Mouse (Mus musculus) ZHBTc4 (cell line): ENCODE data around the gene Cars2.
"Not testable (repeated sequence)": the region's sequence is repeated elsewhere in the genome, so short reads cannot be mapped to it uniquely, and the experiment has no call there.

Experiments used
- DNase-seq: peaks from one replicate; pipeline ENCODE4 v3.0.0-alpha.2; 2011; ENCODE audit warnings: low read depth, low spot score

The Cars2 gene

DNA sequence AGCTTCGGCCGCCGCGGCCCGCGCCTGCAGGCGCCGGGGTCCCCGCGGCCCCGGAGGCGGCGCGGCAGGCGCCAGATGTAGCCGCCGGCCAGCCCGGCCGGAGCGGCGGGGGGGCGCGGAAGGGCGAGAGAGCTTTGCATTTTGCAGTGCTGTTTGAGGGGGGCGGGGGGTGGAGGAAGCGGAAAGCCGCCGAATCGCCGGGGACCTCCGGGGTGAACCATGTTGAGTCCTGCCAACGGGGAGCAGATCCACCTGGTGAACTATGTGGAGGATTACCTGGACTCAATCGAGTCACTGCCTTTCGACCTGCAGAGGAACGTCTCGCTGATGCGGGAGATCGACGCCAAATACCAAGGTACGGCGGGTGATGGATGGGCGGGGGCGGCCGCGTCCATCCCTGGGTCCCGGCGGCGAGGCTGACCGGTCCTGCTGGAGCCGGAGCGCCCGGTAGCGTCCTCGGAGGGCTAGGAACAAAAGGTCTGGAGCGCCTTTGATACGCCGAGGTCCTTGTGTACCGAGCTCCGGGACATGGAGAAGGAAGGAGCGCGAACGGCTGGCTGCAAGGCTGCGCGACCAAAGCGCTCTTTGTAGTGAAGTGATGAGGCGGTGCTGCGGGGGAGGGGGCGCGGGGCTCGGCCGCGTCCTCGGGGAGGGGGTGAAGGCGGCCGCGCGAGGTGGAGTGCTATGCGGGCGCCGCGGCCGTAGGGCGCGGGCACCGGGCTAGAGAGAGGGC lies 6.3 kb upstream of the Cars2 start:
- peak; percentile 43 for DNase-seq

- peak; percentile 100 for DNase-seq
These were observed 5.4 kb upstream of the Cars2 start for GRCm38 (mm10) chr8:11555720-11556591.

- DNase-seq, result peak; percentile 99
These were observed 4.5 kb upstream of the Cars2 start, which contains the start of gene Ing1 for GRCm38 (mm10) chr8:11554799-11555719. Ing1 (plus strand) TSS chr8:11555571.

DNA sequence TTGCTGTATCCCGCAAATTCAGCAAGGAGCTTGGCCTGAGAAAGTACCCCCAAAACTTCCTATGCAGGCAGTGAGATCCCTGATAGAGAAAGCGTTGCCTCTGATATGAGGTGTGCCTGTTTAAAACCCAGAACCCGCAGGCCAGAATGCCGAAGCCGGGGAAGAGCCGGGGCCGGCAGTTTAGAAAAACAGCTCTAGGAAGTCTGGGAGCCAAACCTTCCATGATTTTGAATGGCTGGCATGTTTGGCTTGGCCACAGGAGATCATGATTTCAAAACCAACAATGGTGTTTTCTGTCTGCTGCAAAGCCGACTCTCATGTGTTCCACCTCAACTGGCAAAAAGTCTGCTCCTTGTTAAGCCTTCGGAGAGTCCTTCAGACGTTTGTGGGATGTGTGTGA lies 1.8 kb upstream of the Cars2 start:
- DNase-seq, result no peak

DNA sequence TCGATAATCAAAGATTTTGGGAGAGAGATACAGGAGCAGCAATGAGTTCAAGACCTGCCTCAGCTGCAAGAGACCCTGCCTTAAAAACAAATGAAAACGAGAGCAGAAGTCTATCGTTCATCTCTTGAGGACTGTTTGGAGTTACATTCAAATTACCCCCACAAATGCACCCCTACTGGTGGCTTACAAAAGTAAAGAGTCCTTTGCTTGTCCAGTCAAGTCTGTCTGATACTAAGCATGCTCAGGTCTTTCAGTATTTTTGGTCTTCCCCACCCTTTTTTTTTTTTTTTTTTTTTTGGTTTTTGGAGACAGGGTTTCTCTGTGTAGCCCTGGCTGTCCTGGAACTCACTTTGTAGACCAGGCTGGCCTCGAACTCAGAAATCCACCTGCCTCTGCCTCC lies 914 bp upstream of the Cars2 start:
- not testable (repeated sequence) for DNase-seq

DNA sequence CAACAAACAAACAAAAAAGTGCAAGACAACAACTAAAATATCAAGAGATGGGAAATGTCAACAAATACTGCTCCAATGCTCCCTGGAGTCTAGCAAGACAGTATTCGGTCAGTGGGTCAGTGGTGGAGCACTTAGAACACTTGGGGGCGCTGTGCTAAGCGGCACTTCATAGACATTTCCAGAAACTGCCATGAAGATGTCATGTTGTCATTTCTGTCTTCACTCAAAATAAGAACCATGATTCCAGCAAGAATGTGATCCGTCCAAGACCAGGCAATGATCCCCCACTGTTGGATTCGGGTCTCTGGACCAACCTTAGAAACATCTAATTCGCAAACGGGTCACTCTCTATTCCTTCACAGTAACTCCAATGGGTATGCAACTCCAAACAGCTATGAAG lies 877 bp downstream of the Cars2 start:
- DNase-seq, result peak; percentile 85

DNA sequence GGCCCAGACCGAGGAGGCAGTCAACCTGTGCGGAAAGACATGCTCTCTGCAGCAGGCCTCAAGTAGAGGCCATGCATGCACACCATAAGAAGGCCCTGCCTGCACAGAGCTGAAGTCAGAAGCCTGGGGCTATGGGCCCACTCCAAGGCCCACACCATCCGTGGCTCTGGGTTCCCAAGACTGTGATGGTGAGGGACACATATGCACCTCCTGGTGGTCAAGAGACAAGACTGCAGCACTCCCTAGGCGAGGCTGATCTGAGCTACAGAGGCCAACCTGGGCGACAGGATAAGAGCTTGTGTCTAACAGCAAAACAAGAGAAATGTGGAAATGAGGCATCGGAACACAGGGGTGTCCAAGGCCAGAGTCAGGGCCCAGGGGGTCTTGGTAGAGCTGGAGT lies 3.5 kb downstream of the Cars2 start:
- DNase-seq, result peak; percentile 86

GRCm38 (mm10) chr8:11544386-11544785 lies 6.2 kb downstream of the Cars2 start:
- peak; percentile 89 for DNase-seq

- DNase-seq, result peak; percentile 59
These were observed 7.7 kb downstream of the Cars2 start for GRCm38 (mm10) chr8:11542866-11543265.

DNA sequence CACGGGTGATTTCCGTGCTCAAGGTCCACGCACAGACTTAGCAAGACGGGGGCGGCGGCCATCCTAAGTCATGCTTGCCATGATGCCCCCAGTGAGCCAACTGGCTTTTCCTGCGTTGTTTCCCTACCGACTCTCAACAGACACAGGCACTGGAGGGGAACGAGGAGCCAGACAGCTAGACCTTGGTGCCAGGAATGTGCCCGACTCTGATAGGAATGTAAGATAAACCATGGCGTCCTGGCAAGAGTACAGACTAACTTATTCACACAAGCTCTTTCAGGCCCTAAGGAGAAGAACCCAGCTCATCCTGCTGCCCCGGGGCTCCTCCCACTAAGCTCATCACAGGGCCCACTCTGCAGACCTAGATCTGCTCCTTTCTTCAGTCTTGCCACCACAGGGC lies 8.6 kb downstream of the Cars2 start:
- no peak for DNase-seq

DNA sequence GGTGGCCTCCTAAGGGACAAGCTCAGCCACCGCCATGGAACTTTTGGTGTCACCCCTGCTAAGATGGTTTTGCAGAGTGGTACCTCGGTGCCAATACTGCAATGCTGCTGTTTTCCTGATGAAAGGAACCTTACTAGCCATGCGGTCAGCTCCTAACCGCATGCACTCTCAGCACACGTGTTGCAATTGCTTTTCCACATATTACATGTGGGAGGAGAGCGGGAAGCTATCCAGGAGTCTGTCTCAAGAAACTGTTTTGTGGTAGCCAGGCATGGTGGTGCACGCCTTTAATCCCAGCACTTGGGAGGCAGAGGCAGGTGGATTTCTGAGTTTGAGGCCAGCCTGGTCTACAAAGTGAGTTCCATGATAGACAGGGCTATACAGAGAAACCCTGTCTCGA lies 10.4 kb downstream of the Cars2 start:
- no peak for DNase-seq

- DNase-seq, result no peak
These were observed 11.5 kb downstream of the Cars2 start for GRCm38 (mm10) chr8:11539049-11539448.

DNA sequence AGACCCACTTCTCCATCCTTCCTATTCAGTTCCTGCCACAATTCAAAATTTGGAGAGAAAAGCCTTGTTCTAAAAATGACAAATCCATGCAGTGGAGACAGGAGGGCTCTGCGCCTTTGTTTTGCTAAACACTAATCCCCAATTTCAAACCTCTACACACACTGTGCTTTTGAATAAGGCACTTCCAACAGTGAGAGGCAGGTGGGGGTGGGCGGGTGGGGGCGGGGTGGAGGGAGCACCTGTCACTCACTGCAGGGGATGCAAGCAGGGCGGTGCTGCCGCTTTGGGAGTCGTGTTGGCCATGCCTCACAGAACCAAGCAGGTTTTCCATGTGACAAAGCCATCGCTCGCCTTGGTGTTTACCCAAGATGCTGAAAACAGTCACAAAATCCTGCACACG lies 16.1 kb downstream of the Cars2 start:
- DNase-seq, result no peak

- no peak for DNase-seq
These were observed 19.7 kb downstream of the Cars2 start for GRCm38 (mm10) chr8:11530849-11531248.

- peak; percentile 83 for DNase-seq
These were observed 20.3 kb downstream of the Cars2 start for GRCm38 (mm10) chr8:11530155-11530770.

GRCm38 (mm10) chr8:11523331-11523730 lies 27.3 kb downstream of the Cars2 start:
- no peak for DNase-seq

GRCm38 (mm10) chr8:11518676-11519075 lies 31.9 kb downstream of the Cars2 start:
- no peak for DNase-seq

DNA sequence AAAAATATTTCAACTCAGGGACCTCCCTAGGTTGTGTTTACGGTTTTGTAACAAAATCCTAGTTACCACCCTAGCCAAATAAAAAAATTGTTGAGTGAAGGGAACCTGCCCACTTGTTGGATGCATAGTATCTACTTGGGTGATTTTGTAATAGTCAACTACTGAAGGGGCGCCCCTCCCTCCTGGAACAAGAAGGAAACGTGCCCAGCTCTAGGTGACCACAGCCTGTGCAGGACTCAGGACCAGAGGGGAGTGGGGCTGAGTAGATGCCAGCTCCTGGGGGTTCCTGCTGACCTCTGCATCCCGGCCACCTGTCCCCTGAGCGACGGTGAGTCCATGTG lies 32.6 kb downstream of the Cars2 start:
- no peak for DNase-seq

GRCm38 (mm10) chr8:11517366-11518055 lies 33.1 kb downstream of the Cars2 start:
- no peak for DNase-seq

DNA sequence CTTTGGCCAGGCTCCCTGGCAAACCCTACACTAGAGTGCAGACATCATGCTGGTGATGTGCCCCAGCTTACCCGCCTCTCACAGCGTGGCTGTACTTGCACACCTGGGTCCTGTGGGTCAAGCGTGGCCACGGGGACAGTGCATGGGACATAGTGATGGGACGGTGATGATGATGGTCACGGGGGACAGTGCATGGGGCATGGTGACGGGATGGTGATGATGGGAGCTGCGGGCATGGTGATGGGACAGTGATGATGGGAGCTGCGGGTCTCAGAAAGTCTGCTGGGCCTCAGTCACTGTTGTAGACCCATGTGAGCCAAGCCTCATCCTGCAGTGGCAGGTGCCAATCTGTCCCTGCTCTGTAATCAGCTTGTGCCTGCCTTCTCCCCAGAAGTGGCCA lies 34.3 kb downstream of the Cars2 start:
- no peak for DNase-seq

DNA sequence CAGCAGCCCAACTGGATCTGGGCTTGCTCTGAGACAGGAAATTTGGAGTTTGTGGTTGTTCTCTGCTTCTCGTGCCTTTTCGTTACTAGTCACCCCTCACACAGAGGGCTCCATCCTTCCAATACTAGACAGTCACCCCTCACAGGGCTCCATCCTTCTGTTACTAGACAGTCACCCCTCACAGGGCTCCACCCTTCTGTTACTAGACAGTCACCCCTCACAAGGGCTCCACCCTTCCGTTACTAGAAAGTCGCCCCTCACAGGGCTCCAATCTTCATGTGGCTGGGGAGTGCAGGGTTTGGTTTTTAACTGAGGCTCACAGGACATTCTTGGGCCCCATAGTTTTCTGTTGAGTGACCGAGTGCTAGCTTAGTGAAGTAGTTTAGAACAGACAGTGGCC lies 37.3 kb downstream of the Cars2 start:
- peak; percentile 46 for DNase-seq
